Mouse (Mus musculus) megakaryocyte, embryonic 14.5 days (primary cell): ENCODE measurements around the gene Cacna1d.

Source experiments
- FLI1 ChIP-seq: IDR thresholded peaks from 2 replicates; pipeline ENCODE4 v1.6.1; 2012; ENCODE audit warnings: low read length, inconsistent platforms, mixed read lengths
- GATA1 ChIP-seq: IDR thresholded peaks from 3 replicates; pipeline ENCODE4 v1.6.1; 2012; ENCODE audit warnings: mixed read lengths, low read length, inconsistent platforms, borderline replicate concordance

GRCm38 (mm10) chr14:30523356-30523755 is 32.1 kb upstream of the Cacna1d start:
- TF ChIP-seq GATA1 (no peak), FLI1 (no peak)
